Mouse (Mus musculus) forebrain, postnatal 0 days (tissue): ENCODE results near the gene Prkrip1. TPM values are rescaled to one million over a fixed set of nuclear protein-coding genes. Genes with fewer than 3 reads are reported as not detected.

Experiments used
- ATAC-seq: fragments of 200-750 bp; cut with Nextera tagmentation; 2 replicates; pipeline ENCODE4 v1.8.0; 2017; ENCODE audit warnings: mild to moderate bottlenecking, moderate library complexity
- DNase-seq: peaks from one replicate; pipeline ENCODE4 v3.0.0-alpha.2; 2015
- H3K27ac ChIP-seq: fragments of 300-500 bp; sonication (generic); 2 replicates; pipeline ENCODE4 v1.5.1; 2014; ENCODE audit warnings: low read depth, mild to moderate bottlenecking, antibody characterized with exemption, low read length, moderate library complexity, mixed read lengths
- H3K27me3 ChIP-seq: fragments of 300-500 bp; sonication (generic); 2 replicates; pipeline ENCODE4 v1.6.1; 2014; ENCODE audit warnings: mild to moderate bottlenecking, low read length, mixed read lengths; ENCODE audit not compliant: insufficient read depth
- H3K36me3 ChIP-seq: fragments of 300-500 bp; sonication (generic); 2 replicates; pipeline ENCODE4 v1.6.1; 2014; ENCODE audit warnings: mild to moderate bottlenecking, moderate library complexity; ENCODE audit not compliant: insufficient read depth
- H3K4me1 ChIP-seq: fragments of 300-500 bp; sonication (generic); 2 replicates; pipeline ENCODE4 v1.6.1; 2014; ENCODE audit warnings: antibody characterized with exemption; ENCODE audit not compliant: insufficient read depth
- H3K4me2 ChIP-seq: fragments of 300-500 bp; sonication (generic); 2 replicates; pipeline ENCODE4 v1.6.1; 2014; ENCODE audit warnings: low read depth, mild to moderate bottlenecking, moderate library complexity
- H3K4me3 ChIP-seq: fragments of 300-500 bp; sonication (generic); 2 replicates; pipeline ENCODE4 v1.5.1; 2014; ENCODE audit warnings: low read depth, low read length, mixed read lengths
- H3K9ac ChIP-seq: fragments of 300-500 bp; sonication (generic); 2 replicates; pipeline ENCODE4 v1.6.1; 2014; ENCODE audit warnings: mild to moderate bottlenecking
- H3K9me3 ChIP-seq: fragments of 300-500 bp; sonication (generic); 2 replicates; pipeline ENCODE4 v1.6.1; 2016; ENCODE audit warnings: low read length
- CTCF ChIP-seq: sonication (generic); IDR thresholded peaks from 2 replicates; pipeline ENCODE4 v1.5.1; 2016; ENCODE audit warnings: antibody characterized with exemption, control low read depth, low read depth
- WGBS: fragments of 180-500 bp; shearing (Covaris S2); extraction: QIAGEN DNeasy Blood & Tissue Kit; methylation state at CpG from one replicate; pipeline ENCODE4 v1.1.7; 2014; 5-methylcytosine and 5-hydroxymethylcytosine counted together
- polyA plus RNA-seq: library from polyadenylated mRNA; unstranded; fragments of >200 nt; fragmentation: Nextera tagmentation; extraction: Ambion mirVana; gene quantifications from 2 replicates; pipeline ENCODE4 v1.2.1, GENCODE M21; 2015
- total RNA-seq: library from RNA; depleted of rRNA; stranded (reverse); fragments of >200 nt; gene quantifications from 2 replicates; pipeline ENCODE4 v1.2.3, GENCODE M21; 2014

Gene Prkrip1
- total and polyA plus RNA-seq, 2 experiments from 2014 or later: 19.8 to 61.3 TPM

DNA sequence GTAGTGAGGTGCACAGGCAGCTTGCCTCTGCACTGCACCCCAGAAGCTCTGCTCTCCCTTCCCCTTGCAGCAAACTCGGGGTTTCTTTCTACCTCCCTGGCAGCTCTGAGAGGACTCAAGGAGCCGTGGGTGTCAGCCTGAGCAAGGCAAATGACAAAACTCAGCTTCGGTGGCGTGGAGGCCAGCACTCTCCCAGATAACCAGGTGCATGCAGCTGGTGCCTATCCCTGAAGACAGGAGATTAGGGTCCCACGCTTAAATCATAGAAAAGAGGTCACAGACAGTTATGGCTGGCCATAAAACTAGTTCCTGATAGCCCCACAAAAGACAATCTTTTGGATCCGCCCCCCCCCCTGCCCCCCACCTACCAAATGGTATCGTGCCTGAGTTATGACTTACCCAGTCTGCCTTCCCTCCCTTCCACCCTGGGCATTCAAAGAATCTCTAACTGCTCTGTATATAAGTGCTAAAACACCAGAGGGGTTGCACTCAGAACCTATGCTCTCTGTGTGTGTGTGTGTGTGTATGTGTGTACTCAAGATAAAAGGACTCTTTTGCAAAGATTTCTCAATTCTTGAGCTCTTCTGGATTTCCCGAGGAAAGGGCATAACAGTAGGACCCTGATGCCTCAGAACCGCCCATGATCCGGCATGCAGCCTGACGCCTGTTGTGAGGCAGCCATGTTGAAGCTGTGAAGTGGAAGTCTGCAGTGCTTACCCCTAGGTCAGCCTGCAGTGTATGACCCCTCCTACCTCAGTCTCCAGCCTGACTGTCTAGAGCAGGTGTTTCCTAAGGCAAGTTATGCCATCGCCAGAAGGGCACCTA is 53.9 kb downstream of the Prkrip1 start:
- no peaks in the 10 kb centered on the region for H3K4me1 ChIP-seq
- no peaks in the 10 kb centered on the region for H3K9me3 ChIP-seq
- DNase-seq: no peak
- H3K27me3 ChIP-seq: no peaks in the 10 kb centered on the region
- peaks cover 24% of the 10 kb centered on the region for H3K36me3 ChIP-seq
- no peak for TF ChIP-seq CTCF
- WGBS: 80% methylated on average over 12 of the region's 12 CpGs
- H3K9ac ChIP-seq: no peak overlapping the region
- no peak overlapping the region for H3K4me2 ChIP-seq
- no peak overlapping the region for H3K4me3 ChIP-seq
- no peak for ATAC-seq
- H3K27ac ChIP-seq: no peak overlapping the region

DNA sequence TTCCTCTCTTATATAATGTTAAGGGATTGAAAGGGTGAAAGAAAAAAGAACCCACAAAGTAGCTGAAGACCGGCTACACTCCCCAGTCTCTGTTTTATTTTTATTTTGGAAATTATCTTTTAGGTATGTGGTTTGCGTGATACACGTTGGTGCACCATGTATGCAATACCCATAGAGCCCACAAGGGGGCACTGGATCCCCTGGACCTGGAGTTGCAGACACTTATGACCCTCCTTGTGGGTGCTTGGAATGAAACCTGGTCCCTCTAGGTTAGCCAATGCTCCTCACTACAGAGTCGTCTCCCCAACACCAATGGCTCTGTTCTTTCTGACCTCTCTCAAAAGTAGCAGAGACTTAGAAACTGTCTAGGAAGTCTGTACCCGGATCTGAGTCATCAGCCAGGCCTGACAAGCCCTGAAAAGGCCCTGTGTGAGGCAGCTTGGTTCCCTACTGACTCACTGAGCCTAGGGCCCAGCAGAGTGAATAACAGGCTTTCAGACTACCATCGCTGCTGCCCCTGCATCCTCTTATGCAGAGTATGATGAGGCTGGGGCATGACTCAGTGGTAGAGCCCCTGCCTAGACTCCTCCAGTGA is 55.5 kb downstream of the Prkrip1 start:
- peak; percentile 36; the same call in 1 of the 2 replicates for TF ChIP-seq CTCF
- ATAC-seq: no peak
- no peak for DNase-seq
- no peaks in the 10 kb centered on the region for H3K4me1 ChIP-seq
- 90% methylated on average over 6 of the region's 6 CpGs for WGBS
- H3K27me3 ChIP-seq: no peaks in the 10 kb centered on the region
- H3K9me3 ChIP-seq: no peaks in the 10 kb centered on the region
- H3K4me2 ChIP-seq: no peak overlapping the region
- H3K9ac ChIP-seq: no peak overlapping the region
- H3K4me3 ChIP-seq: no peak overlapping the region
- H3K36me3 ChIP-seq: peaks cover 34% of the 10 kb centered on the region
- H3K27ac ChIP-seq: no peak overlapping the region

DNA sequence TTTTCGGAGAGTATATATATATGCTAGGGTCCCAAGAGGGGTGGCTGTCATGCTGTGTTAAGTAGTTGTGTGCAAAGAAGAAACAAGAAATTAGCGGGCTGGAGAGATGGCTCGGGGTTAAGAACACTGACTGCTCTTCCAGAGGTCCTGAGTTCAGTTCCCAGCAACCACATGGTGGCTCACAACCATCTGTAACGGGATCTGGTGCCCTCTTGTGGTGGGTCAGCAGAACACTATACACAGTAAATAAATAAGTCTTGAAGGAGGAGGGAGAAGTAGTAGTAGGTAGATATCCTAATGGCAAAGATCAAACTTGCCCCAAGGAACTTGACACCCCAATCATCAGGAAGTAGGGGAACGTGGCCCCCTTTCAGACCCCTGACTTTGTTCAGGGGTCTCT is 56.0 kb downstream of the Prkrip1 start:
- Histone ChIP-seq H3K4me3 (no peak overlapping the region), H3K4me2 (no peak overlapping the region), H3K9ac (no peak overlapping the region), H3K27ac (no peak overlapping the region), H3K36me3 (peaks cover 34% of the 10 kb centered on the region), H3K9me3 (no peaks in the 10 kb centered on the region), H3K27me3 (no peaks in the 10 kb centered on the region), H3K4me1 (no peaks in the 10 kb centered on the region)
- peak; percentile 36 for TF ChIP-seq CTCF
- 78% methylated on average over 5 of the region's 5 CpGs for WGBS
- no peak for DNase-seq
- ATAC-seq: no peak

DNA sequence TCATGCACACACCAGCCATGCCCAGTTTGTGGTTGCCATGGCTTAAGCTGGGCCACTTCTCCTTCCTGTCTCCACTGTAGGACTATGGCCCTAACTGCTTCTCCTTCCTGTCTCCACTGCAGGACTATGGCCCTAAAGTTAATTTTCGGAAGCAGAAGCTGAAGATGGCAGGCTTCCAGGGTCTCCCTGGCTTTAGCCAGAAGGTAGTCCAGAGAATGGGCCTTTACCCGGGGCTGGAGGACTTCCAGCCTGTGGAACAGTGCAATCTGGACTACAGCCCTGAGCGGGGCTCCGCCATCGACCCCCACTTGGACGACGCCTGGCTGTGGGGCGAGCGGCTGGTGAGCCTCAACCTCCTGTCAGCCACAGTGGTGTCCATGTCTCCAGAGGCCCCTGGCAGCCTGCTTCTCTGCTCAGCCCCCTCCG is 58.7 kb downstream of the Prkrip1 start:
- 88% methylated on average over 10 of the region's 10 CpGs for WGBS
- peaks cover 34% of the 10 kb centered on the region for H3K36me3 ChIP-seq
- no peaks in the 10 kb centered on the region for H3K9me3 ChIP-seq
- no peak for TF ChIP-seq CTCF
- H3K27ac ChIP-seq: no peak overlapping the region
- peaks cover 10% of the 10 kb centered on the region; the same call in 1 of the 2 replicates for H3K4me1 ChIP-seq
- no peak overlapping the region for H3K4me3 ChIP-seq
- H3K4me2 ChIP-seq: no peak overlapping the region
- H3K9ac ChIP-seq: no peak overlapping the region
- ATAC-seq: no peak
- H3K27me3 ChIP-seq: no peaks in the 10 kb centered on the region
- no peak for DNase-seq

DNA sequence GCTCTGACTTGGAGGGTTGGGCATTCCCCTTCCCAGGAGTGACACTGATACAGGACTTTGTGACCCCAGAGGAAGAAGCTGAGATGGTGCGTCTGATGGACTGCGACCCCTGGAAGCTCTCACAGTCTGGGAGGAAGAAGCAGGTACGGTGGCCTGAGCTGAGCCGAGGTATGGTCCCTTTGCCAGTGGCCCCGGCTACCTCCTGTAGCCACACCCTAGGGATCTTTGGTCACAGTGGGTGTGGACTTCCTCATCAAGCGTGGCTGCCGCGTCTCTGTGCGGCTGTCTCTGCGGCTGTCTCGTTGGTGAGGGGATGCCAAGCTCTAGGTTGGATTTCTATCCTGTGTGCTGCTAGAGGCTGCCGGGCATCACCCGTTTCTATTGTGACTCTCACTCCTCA is 59.4 kb downstream of the Prkrip1 start:
- no peak for ATAC-seq
- DNase-seq: no peak
- 95% methylated on average over 13 of the region's 13 CpGs for WGBS
- H3K9me3 ChIP-seq: no peaks in the 10 kb centered on the region
- no peak overlapping the region for H3K9ac ChIP-seq
- no peak overlapping the region for H3K27ac ChIP-seq
- no peak for TF ChIP-seq CTCF
- H3K36me3 ChIP-seq: peaks cover 34% of the 10 kb centered on the region
- H3K4me1 ChIP-seq: peaks cover 14% of the 10 kb centered on the region
- no peak overlapping the region for H3K4me2 ChIP-seq
- no peaks in the 10 kb centered on the region for H3K27me3 ChIP-seq
- no peak overlapping the region for H3K4me3 ChIP-seq

DNA sequence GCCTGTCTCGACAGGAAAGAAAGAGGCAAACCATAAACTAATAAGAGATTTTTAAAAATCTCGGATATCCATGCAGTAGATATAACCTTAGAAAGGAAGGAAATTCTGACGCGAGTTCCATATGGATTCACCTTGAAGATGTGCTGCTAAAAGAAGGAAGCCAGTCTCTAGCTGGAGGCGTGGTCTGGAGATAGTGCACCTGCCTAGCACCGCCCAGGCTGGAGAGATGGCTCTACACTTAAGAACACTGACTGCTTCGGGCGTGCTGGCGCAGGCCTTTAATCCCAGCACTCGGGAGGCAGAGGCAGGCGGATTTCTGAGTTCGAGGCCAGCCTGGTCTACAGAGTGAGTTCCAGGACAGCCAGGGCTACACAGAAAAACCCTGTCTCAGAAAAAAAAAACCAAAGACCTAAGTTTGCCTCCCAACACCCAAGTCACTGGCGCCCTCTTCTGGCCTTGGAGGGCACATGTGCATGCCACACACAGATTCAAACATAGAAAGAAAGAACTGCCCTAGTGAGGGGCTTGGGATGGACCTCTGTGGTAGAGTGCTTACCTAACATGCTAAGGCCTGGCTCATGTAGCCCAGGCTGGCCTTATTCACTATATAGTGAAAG is 61.0 kb downstream of the Prkrip1 start:
- H3K36me3 ChIP-seq: peaks cover 34% of the 10 kb centered on the region
- no peak overlapping the region for H3K27ac ChIP-seq
- WGBS: 78% methylated on average over 13 of the region's 13 CpGs
- no peaks in the 10 kb centered on the region for H3K27me3 ChIP-seq
- H3K9ac ChIP-seq: no peak overlapping the region
- DNase-seq (peak; percentile 40), ATAC-seq (no peak)
- no peak overlapping the region for H3K4me2 ChIP-seq
- TF ChIP-seq CTCF: peak; percentile 66
- peaks cover 14% of the 10 kb centered on the region for H3K4me1 ChIP-seq
- H3K9me3 ChIP-seq: no peaks in the 10 kb centered on the region
- no peak overlapping the region for H3K4me3 ChIP-seq
